Mouse (Mus musculus): ENCODE results near the gene Smad5. TPM values are rescaled to one million over a fixed set of nuclear protein-coding genes. Genes with fewer than 3 reads are reported as not detected.

Gene Smad5
- polyA plus RNA-seq, 1 experiment from 2014 or later, result 14.5 TPM

DNA sequence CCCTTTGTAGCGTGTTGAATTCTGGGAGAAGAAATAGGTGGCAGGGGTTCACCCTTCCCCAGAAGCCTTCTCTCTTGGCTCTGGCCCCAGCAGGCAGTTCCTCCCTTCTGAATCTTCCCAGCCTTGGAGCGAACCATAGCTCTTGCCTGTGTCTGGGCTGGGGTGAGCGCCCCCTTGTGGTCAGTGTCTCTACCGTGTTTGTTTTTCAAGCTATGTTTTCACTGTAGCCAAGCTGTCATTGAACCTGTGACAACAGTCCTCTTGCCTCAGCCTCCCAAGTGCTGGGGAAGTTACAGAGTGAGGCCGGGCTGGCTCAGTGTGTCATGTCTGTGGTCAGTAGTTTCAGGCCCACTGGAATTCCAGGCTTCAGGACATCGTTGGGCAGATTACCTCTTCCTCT, 55.7 kb downstream of the Smad5 start:
- H3K27me3 ChIP-seq (replicated peaks; ENCODE audit: control insufficient read depth, insufficient read depth, low read length), result peaks cover 13% of the 10 kb centered on the region
- no peaks in the 10 kb centered on the region for H3K36me3 ChIP-seq (ENCODE audit: control insufficient read depth, insufficient read depth, low read length)
- H3K9ac ChIP-seq (ENCODE audit: low read depth, low read length), result no peak overlapping the region
- H3K4me2 ChIP-seq (ENCODE audit: low read depth, low read length), result no peak overlapping the region
- no peak overlapping the region for H3K4me3 ChIP-seq (ENCODE audit: low read length)
- H3K4me1 ChIP-seq (ENCODE audit: control insufficient read depth, insufficient read depth, low read length), result peaks cover 7% of the 10 kb centered on the region
- ATAC-seq, result no peak; the same call in 1 of the 2 replicates
- no peak overlapping the region for H3K27ac ChIP-seq (ENCODE audit: low read length)
- 33% methylated on average over 6 of the region's 6 CpGs for WGBS
- no peaks in the 10 kb centered on the region for H3K9me3 ChIP-seq (ENCODE audit: control insufficient read depth, low read length)

DNA sequence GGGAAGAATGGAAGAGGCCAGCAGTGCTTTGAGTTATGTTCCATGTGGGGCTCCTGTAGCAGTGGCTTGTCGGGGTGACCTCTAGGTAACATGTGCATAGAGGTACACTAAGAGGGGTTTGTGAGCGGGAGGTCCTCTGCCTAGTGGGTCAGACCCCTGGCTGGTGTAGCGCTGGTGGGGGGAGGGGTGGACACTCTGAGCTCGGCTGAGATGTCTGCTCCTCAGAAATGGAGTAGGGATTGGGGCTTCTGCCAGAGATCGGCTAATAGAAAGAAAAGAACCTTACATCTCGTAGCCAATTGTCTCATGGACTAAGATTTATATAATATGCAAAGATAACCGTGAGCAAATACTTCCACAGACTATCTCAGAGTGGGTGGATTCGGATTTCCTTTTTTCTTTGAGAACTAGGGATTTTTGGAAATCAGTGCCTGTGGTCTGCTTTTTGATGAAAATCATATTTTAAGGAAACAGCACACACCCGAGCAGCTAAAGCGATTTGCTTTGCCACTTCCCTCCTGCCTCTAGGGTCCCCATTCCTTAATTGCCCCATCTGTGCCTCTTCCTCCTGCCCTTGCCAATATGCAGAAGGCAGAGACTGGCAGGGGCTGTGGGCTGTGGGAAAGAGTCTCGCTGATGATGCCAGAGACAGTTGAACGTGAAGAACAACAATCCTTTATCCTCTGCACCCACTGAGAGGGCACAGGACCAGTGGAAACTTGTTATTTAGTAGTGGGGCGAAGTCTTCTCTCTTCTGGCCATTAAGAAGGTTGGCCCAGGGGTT, 59.8 kb downstream of the Smad5 start:
- no peak overlapping the region for H3K27ac ChIP-seq (ENCODE audit: low read length)
- no peak for ATAC-seq
- H3K4me1 ChIP-seq (ENCODE audit: control insufficient read depth, insufficient read depth, low read length), result peaks cover 7% of the 10 kb centered on the region; the same call in 1 of the 2 replicates
- no peaks in the 10 kb centered on the region for H3K36me3 ChIP-seq (ENCODE audit: control insufficient read depth, insufficient read depth, low read length)
- H3K4me3 ChIP-seq (ENCODE audit: low read length), result no peak overlapping the region
- H3K9me3 ChIP-seq (ENCODE audit: control insufficient read depth, low read length), result no peaks in the 10 kb centered on the region
- H3K4me2 ChIP-seq (ENCODE audit: low read depth, low read length), result no peak overlapping the region
- no peak overlapping the region for H3K9ac ChIP-seq (ENCODE audit: low read depth, low read length)
- 0 out of 2 replicates have a peak, but pooled peaks cover 2% of the 10 kb centered on the region for H3K27me3 ChIP-seq (replicated peaks; ENCODE audit: control insufficient read depth, insufficient read depth, low read length)
- WGBS, result 36% methylated on average over 13 of the region's 13 CpGs

DNA sequence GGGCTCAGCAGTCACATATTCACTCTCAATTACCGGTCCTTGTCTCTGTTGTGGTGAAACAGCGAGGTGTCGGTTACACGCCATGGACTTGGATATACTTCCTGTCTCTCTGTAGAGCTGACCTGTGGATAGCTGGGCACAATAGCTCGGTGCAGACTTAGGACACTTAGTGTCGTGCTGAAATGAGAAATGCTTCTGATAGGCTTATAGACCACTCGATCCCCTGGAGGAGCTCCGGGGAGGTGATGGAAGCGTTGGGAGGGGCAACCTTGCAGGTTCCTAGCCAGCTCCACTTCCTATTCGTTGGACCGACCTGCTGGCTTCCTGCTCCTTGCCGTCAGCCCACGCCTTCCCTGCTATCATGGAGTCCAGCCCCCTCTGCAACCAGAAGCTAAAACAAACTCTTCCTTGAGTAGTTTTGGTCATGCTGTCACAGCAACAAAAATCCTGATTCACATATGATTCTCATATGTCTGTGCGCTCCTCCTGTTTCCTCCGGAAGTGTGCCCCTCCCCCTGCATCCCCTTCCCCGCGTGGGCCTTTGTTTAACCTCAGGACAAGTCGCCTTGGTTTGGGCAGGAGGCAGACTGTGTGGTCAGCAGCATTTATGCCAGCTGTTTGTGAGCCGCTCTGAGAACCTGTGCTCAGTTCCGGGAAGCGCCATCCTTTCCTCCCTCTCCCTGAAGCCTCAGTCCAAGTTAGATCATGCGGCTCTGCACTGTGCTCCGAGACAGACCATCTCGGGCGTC, 62.6 kb downstream of the Smad5 start:
- WGBS, result 37% methylated on average over 25 of the region's 25 CpGs
- peak overlapping the region; percentile 18 for H3K4me3 ChIP-seq (ENCODE audit: low read length)
- H3K27me3 ChIP-seq (replicated peaks; ENCODE audit: control insufficient read depth, insufficient read depth, low read length), result 0 out of 2 replicates have a peak, but pooled peaks cover 2% of the 10 kb centered on the region
- no peaks in the 10 kb centered on the region for H3K9me3 ChIP-seq (ENCODE audit: control insufficient read depth, low read length)
- peak overlapping the region; percentile 25; the same call in 1 of the 2 replicates for H3K9ac ChIP-seq (ENCODE audit: low read depth, low read length)
- H3K4me2 ChIP-seq (ENCODE audit: low read depth, low read length), result peak overlapping the region; percentile 45
- peaks cover 7% of the 10 kb centered on the region; the same call in 1 of the 2 replicates for H3K4me1 ChIP-seq (ENCODE audit: control insufficient read depth, insufficient read depth, low read length)
- ATAC-seq, result peak; percentile 42
- H3K27ac ChIP-seq (ENCODE audit: low read length), result no peak overlapping the region
- no peaks in the 10 kb centered on the region for H3K36me3 ChIP-seq (ENCODE audit: control insufficient read depth, insufficient read depth, low read length)

DNA sequence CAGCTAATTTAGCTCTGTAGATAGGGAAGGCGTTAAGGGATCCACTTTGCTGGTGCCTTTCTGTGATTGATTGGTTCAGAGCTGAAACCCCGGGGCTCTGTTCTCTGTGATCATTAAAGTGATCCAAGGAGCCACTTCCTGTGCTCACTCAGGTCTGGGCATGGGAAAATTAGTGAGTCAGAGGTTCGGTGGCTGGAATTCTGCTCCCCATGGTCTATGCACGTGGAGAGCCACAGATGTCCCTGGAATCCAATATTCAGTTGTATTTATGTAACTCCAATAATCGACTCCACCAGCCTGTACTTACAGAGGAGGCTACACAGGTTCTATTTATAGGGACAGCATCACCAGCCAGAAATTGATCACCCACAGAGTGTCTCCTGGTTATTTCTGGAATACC, 63.4 kb downstream of the Smad5 start:
- Histone ChIP-seq H3K9ac (ENCODE audit: low read depth, low read length) (no peak overlapping the region), H3K9me3 (ENCODE audit: control insufficient read depth, low read length) (no peaks in the 10 kb centered on the region), H3K27ac (ENCODE audit: low read length) (no peak overlapping the region), H3K4me3 (ENCODE audit: low read length) (no peak overlapping the region), H3K36me3 (ENCODE audit: control insufficient read depth, insufficient read depth, low read length) (no peaks in the 10 kb centered on the region), H3K4me2 (ENCODE audit: low read depth, low read length) (no peak overlapping the region), H3K4me1 (ENCODE audit: control insufficient read depth, insufficient read depth, low read length) (peaks cover 7% of the 10 kb centered on the region; the same call in 1 of the 2 replicates), H3K27me3 (replicated peaks; ENCODE audit: control insufficient read depth, insufficient read depth, low read length) (no peaks in the 10 kb centered on the region)
- 40% methylated on average over 5 of the region's 5 CpGs for WGBS
- ATAC-seq, result no peak

DNA sequence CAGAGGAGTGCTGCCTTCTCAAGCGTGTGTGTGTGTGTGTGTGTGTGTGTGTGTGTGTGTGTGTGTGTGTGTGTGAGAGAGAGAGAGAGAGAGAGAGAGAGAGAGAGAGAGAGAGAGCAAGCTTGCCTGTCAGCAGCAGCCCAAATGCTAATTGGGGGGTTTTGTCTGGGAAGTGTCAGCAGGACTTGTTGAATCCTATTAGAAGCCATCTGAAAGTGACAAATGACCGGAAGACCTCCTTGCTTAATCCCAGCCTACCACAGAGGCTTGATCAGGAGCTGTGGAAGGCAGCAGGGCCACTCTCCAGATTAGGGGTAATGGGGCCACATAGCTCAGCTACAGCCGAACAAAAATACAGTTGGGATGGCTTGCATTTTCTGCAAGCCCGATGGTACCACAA, 66.6 kb downstream of the Smad5 start:
- Histone ChIP-seq H3K36me3 (ENCODE audit: control insufficient read depth, insufficient read depth, low read length) (no peaks in the 10 kb centered on the region), H3K4me3 (ENCODE audit: low read length) (no peak overlapping the region), H3K9me3 (ENCODE audit: control insufficient read depth, low read length) (no peaks in the 10 kb centered on the region), H3K4me2 (ENCODE audit: low read depth, low read length) (no peak overlapping the region), H3K27ac (ENCODE audit: low read length) (no peak overlapping the region), H3K27me3 (replicated peaks; ENCODE audit: control insufficient read depth, insufficient read depth, low read length) (no peaks in the 10 kb centered on the region), H3K9ac (ENCODE audit: low read depth, low read length) (no peak overlapping the region), H3K4me1 (ENCODE audit: control insufficient read depth, insufficient read depth, low read length) (peaks cover 7% of the 10 kb centered on the region; the same call in 1 of the 2 replicates)
- WGBS, result 48% methylated on average over 4 of the region's 4 CpGs
- ATAC-seq, result no peak

- no peak overlapping the region for H3K9ac ChIP-seq (ENCODE audit: low read depth, low read length)
- no peak for ATAC-seq
- no peak overlapping the region for H3K4me3 ChIP-seq (ENCODE audit: low read length)
- H3K4me1 ChIP-seq (ENCODE audit: control insufficient read depth, insufficient read depth, low read length), result peaks cover 4% of the 10 kb centered on the region; the same call in 1 of the 2 replicates
- H3K27ac ChIP-seq (ENCODE audit: low read length), result no peak overlapping the region
- H3K36me3 ChIP-seq (ENCODE audit: control insufficient read depth, insufficient read depth, low read length), result no peaks in the 10 kb centered on the region
- 62% methylated on average over 1 of the region's 1 CpGs for WGBS
- no peak overlapping the region for H3K4me2 ChIP-seq (ENCODE audit: low read depth, low read length)
- no peaks in the 10 kb centered on the region for H3K27me3 ChIP-seq (replicated peaks; ENCODE audit: control insufficient read depth, insufficient read depth, low read length)
- no peaks in the 10 kb centered on the region for H3K9me3 ChIP-seq (ENCODE audit: control insufficient read depth, low read length)
These were observed 67.3 kb downstream of the Smad5 start for GRCm38 (mm10) chr13:56770136-56770578.

DNA sequence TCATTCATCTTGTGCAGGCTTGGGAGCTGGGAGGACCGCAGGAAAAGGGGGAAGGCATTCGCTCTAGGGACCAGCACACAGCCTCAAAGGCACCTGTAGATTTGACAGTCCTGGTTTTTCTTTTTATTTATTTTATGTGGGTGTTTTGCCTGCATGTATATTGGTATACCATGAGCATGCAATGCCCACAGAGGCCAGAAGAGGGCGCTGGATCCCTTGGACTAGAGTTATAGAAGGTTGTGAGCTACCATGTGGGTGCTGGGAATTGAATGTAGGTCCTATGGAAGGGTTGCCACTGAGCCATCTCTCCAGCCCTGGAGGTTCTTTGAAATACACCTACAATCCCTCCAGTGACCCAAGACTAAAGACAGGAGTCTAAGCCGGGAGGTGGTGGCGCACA, 68.0 kb downstream of the Smad5 start:
- WGBS, result 72% methylated on average over 5 of the region's 5 CpGs
- Histone ChIP-seq H3K4me3 (ENCODE audit: low read length) (no peak overlapping the region), H3K9ac (ENCODE audit: low read depth, low read length) (no peak overlapping the region), H3K4me2 (ENCODE audit: low read depth, low read length) (no peak overlapping the region), H3K9me3 (ENCODE audit: control insufficient read depth, low read length) (no peaks in the 10 kb centered on the region), H3K27me3 (replicated peaks; ENCODE audit: control insufficient read depth, insufficient read depth, low read length) (no peaks in the 10 kb centered on the region), H3K4me1 (ENCODE audit: control insufficient read depth, insufficient read depth, low read length) (no peaks in the 10 kb centered on the region), H3K27ac (ENCODE audit: low read length) (no peak overlapping the region), H3K36me3 (ENCODE audit: control insufficient read depth, insufficient read depth, low read length) (no peaks in the 10 kb centered on the region)
- ATAC-seq, result no peak

DNA sequence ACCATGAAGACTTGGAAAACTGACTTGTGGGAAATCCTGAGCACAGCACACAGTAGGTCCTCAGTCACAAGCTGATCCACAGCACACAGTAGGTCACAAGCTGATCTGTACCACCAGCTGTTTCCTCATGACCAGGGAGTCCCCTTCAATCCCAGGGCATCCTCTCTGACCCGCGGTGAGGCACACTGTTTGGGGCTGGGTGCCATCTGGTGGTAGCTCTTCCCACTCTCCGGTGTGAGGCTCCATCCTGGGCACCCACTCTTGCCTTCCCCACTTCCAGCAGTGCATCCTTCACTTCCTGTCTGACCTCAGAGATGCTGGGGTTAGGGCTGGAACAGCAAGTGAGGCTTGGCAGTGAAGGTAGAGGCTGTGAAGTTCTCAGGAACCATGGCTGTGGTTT, 69.8 kb downstream of the Smad5 start:
- H3K27ac ChIP-seq (ENCODE audit: low read length), result no peak overlapping the region
- no peak overlapping the region for H3K4me2 ChIP-seq (ENCODE audit: low read depth, low read length)
- no peak overlapping the region for H3K4me3 ChIP-seq (ENCODE audit: low read length)
- no peaks in the 10 kb centered on the region for H3K4me1 ChIP-seq (ENCODE audit: control insufficient read depth, insufficient read depth, low read length)
- H3K27me3 ChIP-seq (replicated peaks; ENCODE audit: control insufficient read depth, insufficient read depth, low read length), result no peaks in the 10 kb centered on the region
- WGBS, result 42% methylated on average over 3 of the region's 3 CpGs
- H3K9ac ChIP-seq (ENCODE audit: low read depth, low read length), result no peak overlapping the region
- H3K9me3 ChIP-seq (ENCODE audit: control insufficient read depth, low read length), result no peaks in the 10 kb centered on the region
- no peaks in the 10 kb centered on the region for H3K36me3 ChIP-seq (ENCODE audit: control insufficient read depth, insufficient read depth, low read length)
- ATAC-seq, result no peak

- Histone ChIP-seq H3K4me3 (ENCODE audit: low read length) (no peak overlapping the region), H3K27ac (ENCODE audit: low read length) (no peak overlapping the region), H3K9ac (ENCODE audit: low read depth, low read length) (no peak overlapping the region), H3K4me2 (ENCODE audit: low read depth, low read length) (no peak overlapping the region), H3K4me1 (ENCODE audit: control insufficient read depth, insufficient read depth, low read length) (no peaks in the 10 kb centered on the region), H3K9me3 (ENCODE audit: control insufficient read depth, low read length) (no peaks in the 10 kb centered on the region), H3K36me3 (ENCODE audit: control insufficient read depth, insufficient read depth, low read length) (no peaks in the 10 kb centered on the region), H3K27me3 (replicated peaks; ENCODE audit: control insufficient read depth, insufficient read depth, low read length) (no peaks in the 10 kb centered on the region)
- WGBS, result 49% methylated on average over 14 of the region's 14 CpGs
- ATAC-seq, result no peak
These were observed 70.6 kb downstream of the Smad5 start for GRCm38 (mm10) chr13:56773262-56773870.
